Mouse (Mus musculus) lung, postnatal 36 days (tissue): ENCODE results near the gene Ccdc90b.

ENCODE experiments used
- DNase-seq: peaks from one replicate; pipeline ENCODE4 v3.0.0; 2022; ENCODE audit warnings: mixed read lengths

Ccdc90b gene

GRCm38 (mm10) chr7:92560986-92561876 is at the start of gene Ccdc90b:
TSS of gene Ccdc90b (plus strand) at chr7:92561149.
- DNase-seq: peak; percentile 95

GRCm38 (mm10) chr7:92520397-92520796 is 40.6 kb upstream of the Ccdc90b start:
- no peak for DNase-seq

GRCm38 (mm10) chr7:92520820-92521219 is 40.1 kb upstream of the Ccdc90b start:
- peak; percentile 3 for DNase-seq

GRCm38 (mm10) chr7:92529245-92529644 is 31.7 kb upstream of the Ccdc90b start:
- no peak for DNase-seq

GRCm38 (mm10) chr7:92532351-92533036 is 28.5 kb upstream of the Ccdc90b start:
- DNase-seq: no peak

- DNase-seq: no peak
These were observed 14.2 kb upstream of the Ccdc90b start for GRCm38 (mm10) chr7:92546763-92547162.

GRCm38 (mm10) chr7:92550248-92550989 is 10.5 kb upstream of the Ccdc90b start:
- no peak for DNase-seq

GRCm38 (mm10) chr7:92550990-92551392 is 10.0 kb upstream of the Ccdc90b start:
- peak; percentile 43 for DNase-seq

GRCm38 (mm10) chr7:92558744-92559143 is 2.2 kb upstream of the Ccdc90b start:
- DNase-seq: no peak

GRCm38 (mm10) chr7:92566775-92567174 is 5.8 kb downstream of the Ccdc90b start:
- DNase-seq: no peak

- DNase-seq: no peak
These were observed 19.7 kb downstream of the Ccdc90b start for GRCm38 (mm10) chr7:92580491-92581207.

- DNase-seq: no peak
These were observed 22.6 kb downstream of the Ccdc90b start for GRCm38 (mm10) chr7:92583567-92583966.

GRCm38 (mm10) chr7:92589986-92590385 is 29.0 kb downstream of the Ccdc90b start:
- no peak for DNase-seq

GRCm38 (mm10) chr7:92590842-92591241 is 29.9 kb downstream of the Ccdc90b start:
- DNase-seq: no peak

- no peak for DNase-seq
These were observed 44.0 kb downstream of the Ccdc90b start for GRCm38 (mm10) chr7:92604961-92605360.

- no peak for DNase-seq
These were observed 49.9 kb downstream of the Ccdc90b start for GRCm38 (mm10) chr7:92610830-92611229.

GRCm38 (mm10) chr7:92624488-92624887 is 63.5 kb downstream of the Ccdc90b start:
- DNase-seq: peak; percentile 9

GRCm38 (mm10) chr7:92630167-92630566 is 69.2 kb downstream of the Ccdc90b start:
- peak; percentile 49 for DNase-seq
